In genomic region chr14:30714799-30715617, GRCm38 (mm10) we compare ENCODE assay signal across 8 mouse cellular contexts. TPM values are rescaled to one million over a fixed set of nuclear protein-coding genes. Genes with fewer than 3 reads are reported as not detected.
DNase-seq lines count a peak whose midpoint lies in the region; ATAC-seq and TF ChIP-seq lines count a peak whose summit lies in the region.

TSS of gene Sfmbt1 (plus strand) at chr14:30714849.

- H3K9me3 ChIP-seq in E14TG2a.4 (ENCODE audit: low read length): no peaks in the 10 kb centered on the region
- no peaks in the 10 kb centered on the region for H3K9me3 ChIP-seq in heart, embryonic 10.5 days
- H3K9me3 ChIP-seq in lung, embryonic 14.5 days (ENCODE audit: low read depth, low read length): no peaks in the 10 kb centered on the region

- TF ChIP-seq POLR2A in cerebellum, adult 2 months (IDR thresholded peaks at IDR 0.05; ENCODE audit: borderline replicate concordance, insufficient read depth, low read length): no peak

- peak within 1 kb of the TSS; percentile 65 for H3K4me3 ChIP-seq in cerebellum, adult 2 months (replicated peaks; ENCODE audit: insufficient read depth, low read depth, low read length)
- peak within 1 kb of the TSS; percentile 90 for H3K4me3 ChIP-seq in E14TG2a.4 (replicated peaks; ENCODE audit: low read length)
- peak within 1 kb of the TSS; percentile 85 for H3K4me3 ChIP-seq in heart, embryonic 10.5 days
- peak within 1 kb of the TSS; percentile 88 for H3K4me3 ChIP-seq in lung, embryonic 14.5 days (ENCODE audit: low read depth, low read length)

- H3K4me2 ChIP-seq in lung, embryonic 14.5 days: peak within 1 kb of the TSS; percentile 89

- H3K9ac ChIP-seq in lung, embryonic 14.5 days: peak within 1 kb of the TSS; percentile 83

- ATAC-seq in common myeloid progenitor, adult 5-6 weeks (replicated peaks; ENCODE audit: low read depth, poor library complexity, severe bottlenecking): peak; percentile 55
- ATAC-seq in lung, embryonic 14.5 days (ENCODE audit: insufficient read depth): peak; percentile 63

- H3K27ac ChIP-seq in cerebellum, adult 2 months (ENCODE audit: insufficient read depth, low read length): peak within 1 kb of the TSS; percentile 78
- peak within 1 kb of the TSS; percentile 94 for H3K27ac ChIP-seq in heart, embryonic 10.5 days
- H3K27ac ChIP-seq in lung, embryonic 14.5 days (ENCODE audit: low read depth): peak within 1 kb of the TSS; percentile 92

- DNase-seq in cerebellum, adult 2 months: no peak
- no peak for DNase-seq in cerebellum, adult 18-20 months
- DNase-seq in heart, embryonic 10.5 days (ENCODE audit: low spot score): peak; percentile 79
- peak; percentile 65 for DNase-seq in kidney, postnatal 10 days
- DNase-seq in lung, embryonic 14.5 days: peak; percentile 59
- DNase-seq in splenic B cell, adult 2 months (ENCODE audit: low read depth, low spot score): peak; percentile 62

- no peak for TF ChIP-seq CTCF in cerebellum, adult 2 months (IDR thresholded peaks at IDR 0.05; ENCODE audit: borderline replicate concordance, insufficient read depth, low read depth, low read length)
- no peak for TF ChIP-seq CTCF in E14TG2a.4 (conservative IDR thresholded peaks at IDR 0.05; ENCODE audit: low read length)
- TF ChIP-seq CTCF in lung, embryonic 14.5 days (IDR thresholded peaks at IDR 0.05; ENCODE audit: low read depth): no peak

- no peaks in the 10 kb centered on the region; the same call in 1 of the 2 replicates for H3K4me1 ChIP-seq in cerebellum, adult 2 months (ENCODE audit: control insufficient read depth, insufficient read depth, low read length)
- peaks cover 21% of the 10 kb centered on the region for H3K4me1 ChIP-seq in E14TG2a.4 (replicated peaks; ENCODE audit: low read depth, low read length)
- peaks cover 12% of the 10 kb centered on the region; the same call in 1 of the 2 replicates for H3K4me1 ChIP-seq in heart, embryonic 10.5 days
- H3K4me1 ChIP-seq in lung, embryonic 14.5 days (ENCODE audit: insufficient read depth): 0 out of 2 replicates have a peak, but pooled peaks cover 2% of the 10 kb centered on the region

- no peaks in the 10 kb centered on the region for H3K27me3 ChIP-seq in cerebellum, adult 2 months (ENCODE audit: control insufficient read depth, insufficient read depth, low read length)
- peaks cover 57% of the 10 kb centered on the region for H3K27me3 ChIP-seq in E14TG2a.4 (ENCODE audit: insufficient read depth, low read length)
- H3K27me3 ChIP-seq in heart, embryonic 10.5 days (ENCODE audit: insufficient read depth, poor library complexity, severe bottlenecking): peaks cover 17% of the 10 kb centered on the region
- peaks cover 12% of the 10 kb centered on the region for H3K27me3 ChIP-seq in lung, embryonic 14.5 days (ENCODE audit: insufficient read depth, low read length)
- no peaks in the 10 kb centered on the region for H3K27me3 ChIP-seq in splenic B cell, adult 2 months (ENCODE audit: control insufficient read depth, insufficient read depth, low read length, poor library complexity, severe bottlenecking)

- 3% methylated on average over 87 of the region's 87 CpGs for WGBS in cerebellum, adult 2 months
- WGBS in heart, embryonic 10.5 days: 2% methylated on average over 87 of the region's 87 CpGs
- 2% methylated on average over 86 of the region's 87 CpGs for WGBS in lung, embryonic 14.5 days

- H3K36me3 ChIP-seq in E14TG2a.4 (ENCODE audit: insufficient read depth, low read length): no peaks in the 10 kb centered on the region
- no peaks in the 10 kb centered on the region for H3K36me3 ChIP-seq in heart, embryonic 10.5 days
- no peaks in the 10 kb centered on the region for H3K36me3 ChIP-seq in lung, embryonic 14.5 days (ENCODE audit: insufficient read depth)
- no peaks in the 10 kb centered on the region for H3K36me3 ChIP-seq in splenic B cell, adult 2 months (ENCODE audit: control insufficient read depth, insufficient read depth, low read length, poor library complexity, severe bottlenecking)

RNA-seq across cellular contexts. Expression of gene Sfmbt1, which starts in this region (rescaled TPM):
- 8.9 and 9.7 TPM in 2 replicates for polyA plus RNA-seq in cerebellum, adult 2 months (2012; rRNA removed)
- total RNA-seq in common myeloid progenitor, adult 5-6 weeks (2017): 16.0 and 18.9 TPM in 2 replicates
- polyA plus RNA-seq in heart, embryonic 10.5 days (2016; fragmentation: Nextera tagmentation; extraction: Ambion mirVana): 11.0 and 13.0 TPM in 2 replicates
- polyA plus RNA-seq in lung, embryonic 14.5 days (2014; fragmentation: Nextera tagmentation; extraction: Ambion mirVana): 14.7 and 15.0 TPM in 2 replicates

Comparison
In these comparisons a context has a peak if more than half of its experiments do, and no peak if none do; other contexts are left out.
1. DNase-seq: peak in heart, embryonic 10.5 days (single experiment), kidney, postnatal 10 days (single experiment), lung, embryonic 14.5 days (single experiment) and splenic B cell, adult 2 months (single experiment); none in cerebellum, adult 2 months (0 of 2) and cerebellum, adult 18-20 months (0 of 2).
2. Peak in every context shown above with its lines, with median percentiles within 50 percentile points of each other: H3K27ac ChIP-seq and H3K4me3 ChIP-seq.